Mouse (Mus musculus): ENCODE data around the gene Ccdc70.
"Not testable (repeated sequence)": the region's sequence is repeated elsewhere in the genome, so short reads cannot be mapped to it uniquely, and the experiment has no call there.

Gene Ccdc70

DNA sequence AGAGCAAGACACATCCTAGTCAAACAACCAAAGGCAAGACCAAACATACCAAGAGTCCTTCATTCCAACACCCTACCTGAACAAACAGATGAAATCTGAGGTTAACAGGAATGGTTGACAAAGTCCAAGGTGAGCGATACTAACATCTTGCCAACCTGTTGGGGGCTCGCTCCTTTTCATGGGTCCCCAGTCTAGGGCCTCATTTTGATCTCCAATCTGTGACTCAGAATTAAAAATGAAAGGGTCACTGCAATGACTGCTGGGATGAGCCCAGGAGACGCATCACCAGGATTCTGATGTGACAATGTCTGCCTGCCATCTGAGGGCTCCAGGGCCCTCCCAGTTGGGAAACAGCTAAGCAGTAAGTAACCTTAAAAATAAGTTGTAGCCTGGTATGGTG, at the start of gene Ccdc70:
Ccdc70 (plus strand) TSS at position 301 of the 400 bp plus-strand sequence.
- no peak for DNase-seq (ENCODE audit: low read depth, low spot score)

DNA sequence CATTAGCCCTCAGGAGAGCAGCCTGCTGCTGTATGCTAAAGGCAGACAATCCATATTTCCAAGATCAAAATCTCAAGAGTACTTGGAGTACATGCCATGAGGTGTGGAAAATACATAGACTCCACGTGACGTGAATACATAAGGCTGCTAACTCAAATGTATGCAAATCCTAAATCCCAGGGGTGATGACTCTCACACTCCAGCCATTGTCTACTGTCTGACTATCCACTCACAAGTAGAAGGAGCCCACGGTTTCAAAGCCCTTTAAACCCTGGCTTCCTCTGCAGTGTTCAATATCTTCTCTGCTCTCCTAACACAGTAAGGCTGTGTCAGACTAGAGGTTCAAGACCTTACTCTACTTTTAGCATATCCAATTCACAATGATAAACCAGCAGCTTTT, 38.8 kb upstream of the Ccdc70 start:
- DNase-seq (ENCODE audit: low read depth, low spot score): not testable (repeated sequence)

DNA sequence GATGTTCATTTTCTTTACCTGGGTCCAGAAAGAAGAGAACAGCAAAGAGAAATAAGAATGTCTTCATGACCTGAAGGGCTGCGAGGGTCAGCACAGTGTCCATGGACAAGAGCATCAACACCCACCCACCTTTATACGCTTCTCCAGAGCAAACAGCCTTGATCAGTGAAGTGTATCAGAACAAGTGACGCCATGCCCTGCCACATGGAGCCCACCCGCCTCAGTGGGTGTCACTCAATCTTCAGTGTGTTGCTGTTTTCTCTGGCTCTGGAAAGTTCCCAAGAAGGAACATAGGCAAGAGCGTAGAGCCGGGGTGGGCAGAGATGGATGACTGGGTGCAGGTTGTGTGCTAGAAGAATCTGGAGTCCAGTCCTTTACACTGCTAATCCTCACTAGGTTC, 37.0 kb upstream of the Ccdc70 start, which contains the start of gene Defb15:
Defb15 (minus strand) TSS at position 101 of the 400 bp plus-strand sequence.
- no peak for DNase-seq (ENCODE audit: low read depth, low spot score)

GRCm38 (mm10) chr8:21938052-21938451, 31.5 kb upstream of the Ccdc70 start, which contains the start of gene Defb35:
Gene Defb35 (plus strand): TSS chr8:21938352.
- DNase-seq (ENCODE audit: low read depth, low spot score): not testable (repeated sequence)

GRCm38 (mm10) chr8:21946462-21946861, 23.1 kb upstream of the Ccdc70 start, which contains the start of gene Defb13:
Gene Defb13 (plus strand): TSS chr8:21946762.
- no peak for DNase-seq (ENCODE audit: low read depth, low spot score)

- DNase-seq (ENCODE audit: low read depth, low spot score): no peak
Observed at GRCm38 (mm10) chr8:21947311-21948017, 22.1 kb upstream of the Ccdc70 start.

- peak; percentile 30 for DNase-seq (ENCODE audit: low read depth, low spot score)
Observed at GRCm38 (mm10) chr8:21955321-21955720, 14.3 kb upstream of the Ccdc70 start.

DNA sequence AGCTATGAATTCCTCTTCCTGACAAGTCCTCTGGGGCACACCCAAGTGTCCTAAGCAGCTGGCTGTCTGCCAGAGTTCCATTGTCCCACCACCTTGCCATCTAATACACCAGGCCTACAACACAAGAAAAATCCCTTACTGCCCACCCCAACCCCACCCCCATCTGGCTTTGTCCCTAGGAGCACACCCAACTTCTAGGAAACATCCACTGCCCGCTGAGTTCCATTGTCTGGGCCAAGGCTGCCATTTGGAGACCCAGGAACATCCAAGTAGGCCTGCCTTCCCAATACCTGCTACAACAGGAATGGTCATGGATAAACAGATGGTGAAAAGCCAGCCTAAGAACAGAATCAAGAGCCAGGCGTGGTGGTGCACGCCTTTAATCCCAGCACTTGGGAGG, 13.2 kb upstream of the Ccdc70 start:
- no peak for DNase-seq (ENCODE audit: low read depth, low spot score)

DNA sequence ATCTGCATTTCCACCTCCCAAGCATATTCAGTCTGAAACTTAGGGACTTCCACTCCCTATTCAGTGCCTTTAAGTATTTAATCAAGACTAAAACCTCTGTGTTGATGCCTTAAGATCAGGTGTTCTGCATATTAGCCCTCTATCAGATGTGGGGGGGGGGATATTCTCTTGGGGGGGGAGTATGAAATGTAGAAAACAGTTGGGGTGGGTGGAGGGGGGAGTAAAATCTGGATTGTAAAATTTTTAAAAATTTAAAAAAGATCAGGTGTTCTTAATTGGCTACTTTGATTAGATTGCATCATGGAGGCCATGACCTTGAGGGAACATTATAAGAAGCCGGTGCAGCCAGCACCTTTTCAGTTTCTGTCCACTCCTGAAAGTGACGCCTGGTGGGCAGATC, 11.2 kb upstream of the Ccdc70 start, which contains the start of gene Fam90a1a:
Fam90a1a (plus strand) TSS at position 301 of the 400 bp plus-strand sequence.
- no peak for DNase-seq (ENCODE audit: low read depth, low spot score)

DNA sequence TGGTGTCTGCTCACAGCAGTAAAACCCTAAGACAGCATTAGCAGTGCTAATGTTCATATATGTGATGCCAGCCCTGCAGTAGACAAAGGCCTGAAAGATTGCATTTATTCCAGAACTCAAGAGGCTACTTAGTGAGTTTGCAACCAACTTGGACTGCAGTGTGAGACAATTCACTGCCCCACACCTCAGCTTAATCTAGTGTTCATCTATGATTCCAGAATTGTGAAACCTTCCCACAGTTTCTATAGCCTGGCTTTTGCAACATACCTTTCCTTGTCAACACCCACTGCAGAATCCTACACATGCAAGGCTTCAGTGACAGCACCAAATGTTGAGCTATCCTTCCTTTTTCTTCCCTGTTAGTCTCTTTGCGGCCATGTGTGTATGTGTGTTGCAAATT, 2.9 kb upstream of the Ccdc70 start:
- no peak for DNase-seq (ENCODE audit: low read depth, low spot score)

GRCm38 (mm10) chr8:21978193-21978592, 8.6 kb downstream of the Ccdc70 start:
- no peak for DNase-seq (ENCODE audit: low read depth, low spot score)

GRCm38 (mm10) chr8:21981664-21982337, 12.2 kb downstream of the Ccdc70 start:
- DNase-seq (ENCODE audit: low read depth, low spot score): no peak

GRCm38 (mm10) chr8:21992184-21992583, 22.6 kb downstream of the Ccdc70 start:
- no peak for DNase-seq (ENCODE audit: low read depth, low spot score)

DNA sequence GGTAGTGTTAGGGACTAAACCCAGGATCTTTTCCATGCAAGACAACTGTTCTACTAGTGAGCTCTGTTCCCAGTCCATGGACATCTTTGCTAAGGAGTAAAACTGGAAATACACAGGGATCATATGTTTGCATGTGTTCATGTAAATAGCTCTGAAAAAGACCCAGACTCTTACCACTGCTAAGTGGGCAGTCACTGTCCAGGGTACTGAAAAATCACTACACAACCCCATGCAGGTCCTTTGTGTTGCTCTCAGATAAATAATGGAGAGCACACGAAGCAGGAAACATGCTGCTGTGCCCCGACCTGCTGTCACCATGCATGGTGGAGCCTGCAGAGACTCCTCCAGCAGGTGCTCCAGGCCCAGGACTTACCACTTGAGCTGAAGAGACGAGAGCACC, 25.6 kb downstream of the Ccdc70 start:
- DNase-seq (ENCODE audit: low read depth, low spot score): no peak

DNA sequence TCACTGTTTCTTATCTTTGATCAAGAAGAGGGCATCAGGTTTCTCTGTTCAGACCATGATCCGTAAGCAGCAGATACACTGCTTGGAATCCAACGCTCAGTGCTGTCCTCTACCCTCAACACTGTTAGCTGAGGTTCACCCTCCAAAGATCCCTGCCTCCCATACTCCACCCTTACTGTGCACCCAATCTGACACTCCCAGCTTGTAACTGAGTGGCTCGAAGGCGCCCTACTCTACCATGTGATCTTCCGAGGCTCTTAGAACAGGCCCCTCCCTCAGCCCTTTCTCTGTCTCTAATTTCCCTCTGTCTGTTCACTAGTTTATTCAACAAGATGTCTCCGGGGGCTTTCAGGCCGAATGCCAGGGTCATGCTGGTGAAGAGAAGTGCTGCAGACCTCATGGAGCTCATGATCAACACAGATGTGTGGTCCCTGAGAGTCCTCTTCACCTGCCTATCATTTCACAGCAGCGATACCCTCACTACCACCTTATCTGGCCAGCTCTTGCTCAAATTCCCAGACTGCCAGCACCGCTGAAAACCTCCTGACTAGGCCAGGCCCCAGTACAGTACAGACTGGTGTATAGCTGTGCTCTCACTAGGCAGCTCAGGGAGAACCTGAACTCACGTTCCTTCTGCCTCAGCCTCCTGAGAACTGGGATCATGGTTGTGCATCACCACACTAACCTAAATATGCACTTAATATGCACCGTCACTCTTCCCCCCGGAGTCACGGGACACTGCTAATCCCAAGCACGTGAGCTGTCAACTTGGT, 35.4 kb downstream of the Ccdc70 start:
- no peak for DNase-seq (ENCODE audit: low read depth, low spot score)

DNA sequence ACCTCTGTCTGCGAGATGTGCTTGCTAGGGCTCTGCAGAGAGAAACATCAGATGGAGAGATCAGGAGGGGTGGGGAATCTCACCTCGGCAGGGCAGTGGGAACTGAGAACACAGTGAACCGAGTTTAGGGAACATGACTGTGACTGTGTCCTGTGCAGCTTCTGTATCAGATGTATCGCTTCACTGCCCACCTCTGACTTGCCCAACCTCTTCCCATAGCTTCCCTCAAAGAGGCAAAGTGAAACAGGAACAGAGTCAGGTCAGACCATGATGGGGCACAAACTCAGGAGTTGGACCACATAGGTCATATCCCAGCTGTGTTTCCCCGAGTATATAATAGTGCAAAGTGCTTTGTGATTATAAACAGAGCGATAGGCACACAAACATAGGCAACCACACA, 36.8 kb downstream of the Ccdc70 start:
- no peak for DNase-seq (ENCODE audit: low read depth, low spot score)

DNA sequence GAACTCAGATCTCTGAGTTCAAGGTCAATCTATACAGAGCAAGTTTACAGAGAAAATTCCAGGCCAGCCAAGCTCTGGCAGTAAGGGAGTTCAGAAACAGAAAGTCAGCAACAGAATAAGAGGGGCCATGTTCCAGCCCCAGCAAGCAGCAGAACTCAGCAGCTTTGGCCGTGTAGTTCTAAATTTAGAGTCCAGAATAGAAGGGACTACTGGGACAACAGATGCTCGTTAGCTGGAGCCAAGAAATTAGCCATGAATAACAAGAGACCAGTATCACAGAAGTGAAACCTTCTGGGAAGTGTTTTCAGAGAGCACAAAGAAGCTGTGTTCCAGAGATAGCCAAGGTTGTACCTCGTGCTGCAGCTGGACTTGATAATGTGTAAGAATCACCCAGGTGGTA, 39.8 kb downstream of the Ccdc70 start:
- DNase-seq (ENCODE audit: low read depth, low spot score): no peak

DNA sequence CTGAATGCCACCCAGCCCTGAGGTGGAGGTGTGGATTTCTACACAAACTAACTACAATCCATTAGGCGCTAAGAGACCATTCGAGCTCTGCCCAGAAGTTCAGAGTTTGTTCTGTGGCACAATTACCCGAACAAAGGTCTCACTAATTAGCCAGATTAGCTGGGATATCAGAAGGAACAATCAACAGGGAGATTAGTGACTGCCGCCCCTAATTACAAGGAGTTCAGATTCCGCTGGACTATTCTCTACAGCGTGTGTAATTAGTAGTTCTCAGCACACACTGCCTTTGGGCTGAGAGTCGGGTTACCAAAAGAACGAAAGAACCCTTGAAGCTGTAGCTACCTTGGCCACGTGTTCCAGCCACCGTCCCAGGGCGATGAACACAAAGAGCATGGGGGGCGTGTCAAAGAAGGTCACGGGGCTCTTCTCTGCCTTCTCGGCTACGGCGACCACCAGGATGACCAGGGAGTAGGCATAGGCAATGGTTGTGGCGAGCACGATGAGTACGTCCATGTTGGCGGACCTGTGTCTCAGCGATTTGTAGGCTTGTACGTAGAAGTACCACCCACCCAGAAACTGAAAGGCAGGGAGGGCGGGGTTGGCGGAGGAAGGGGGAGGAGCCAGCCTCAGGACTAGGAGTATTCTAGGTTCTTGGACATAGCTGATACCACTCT, 43.6 kb downstream of the Ccdc70 start:
- no peak for DNase-seq (ENCODE audit: low read depth, low spot score)

DNA sequence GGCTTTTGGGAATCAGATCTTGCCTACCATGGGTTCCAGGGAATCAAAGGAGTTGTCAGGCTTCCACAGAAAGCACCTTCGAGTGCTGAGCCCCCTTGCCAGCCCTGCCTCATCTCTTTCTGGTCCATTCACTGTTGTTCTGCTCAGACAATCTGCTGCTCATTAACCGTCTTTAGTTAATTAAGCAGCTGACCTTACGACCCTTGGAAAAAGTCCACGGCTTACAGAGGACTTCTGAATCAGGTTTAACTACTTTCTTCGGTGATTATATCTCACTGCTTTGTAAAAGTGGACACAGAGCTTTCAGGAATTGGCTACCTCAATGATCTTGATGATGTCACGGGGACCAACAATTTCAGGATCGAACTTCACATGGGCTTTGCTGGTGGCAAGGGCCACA, 48.2 kb downstream of the Ccdc70 start:
- no peak for DNase-seq (ENCODE audit: low read depth, low spot score)

- no peak for DNase-seq (ENCODE audit: low read depth, low spot score)
Observed at GRCm38 (mm10) chr8:22019498-22019897, 49.9 kb downstream of the Ccdc70 start.

DNA sequence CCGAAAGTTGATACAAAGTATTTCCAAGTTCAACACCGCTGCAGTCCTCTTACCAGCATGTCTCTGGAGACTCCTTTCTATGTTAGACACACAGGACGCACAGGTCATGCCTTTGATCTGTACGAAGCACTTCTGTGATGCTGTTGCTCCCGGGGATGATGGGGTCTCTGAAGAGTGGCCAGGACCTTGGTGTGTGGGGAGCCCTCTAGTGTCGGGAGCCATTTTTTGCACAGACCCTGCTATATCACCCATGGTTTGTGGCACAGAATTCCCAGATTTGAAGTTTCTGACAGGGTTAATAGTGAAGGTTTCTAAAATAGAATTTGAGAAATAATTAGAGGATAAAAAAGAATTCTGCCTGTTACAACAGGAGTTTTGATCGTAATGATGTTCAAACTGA, 52.7 kb downstream of the Ccdc70 start:
- no peak for DNase-seq (ENCODE audit: low read depth, low spot score)
